Mouse (Mus musculus) forebrain, embryonic 15.5 days (tissue): Measurements from ENCODE around the gene Fam129c. TPM values are rescaled to one million over a fixed set of nuclear protein-coding genes. Genes with fewer than 3 reads are reported as not detected.

Source experiments
- ATAC-seq: fragments of 200-750 bp; cut with Nextera tagmentation; replicated peaks from 2 replicates; pipeline ENCODE4 v1.8.0; 2017; ENCODE audit warnings: mild to moderate bottlenecking, moderate TSS enrichment, moderate library complexity
- H3K27ac ChIP-seq: fragments of 300-500 bp; sonication (generic); replicated peaks from 2 replicates; pipeline ENCODE4 v1.5.1; 2015; ENCODE audit warnings: mild to moderate bottlenecking, inconsistent platforms
- H3K27me3 ChIP-seq: fragments of 300-500 bp; sonication (generic); 2 replicates; pipeline ENCODE4 v1.6.1; 2015; ENCODE audit warnings: inconsistent platforms
- H3K36me3 ChIP-seq: fragments of 300-500 bp; sonication (generic); 2 replicates; pipeline ENCODE4 v1.6.1; 2015; ENCODE audit warnings: mild to moderate bottlenecking, inconsistent platforms
- H3K4me1 ChIP-seq: fragments of 300-500 bp; sonication (generic); 2 replicates; pipeline ENCODE4 v1.6.1; 2015; ENCODE audit warnings: inconsistent platforms
- H3K4me2 ChIP-seq: fragments of 300-500 bp; sonication (generic); replicated peaks from 2 replicates; pipeline ENCODE4 v1.6.1; 2015; ENCODE audit warnings: mild to moderate bottlenecking, inconsistent platforms
- H3K4me3 ChIP-seq: fragments of 300-500 bp; sonication (generic); 2 replicates; pipeline ENCODE4 v1.5.1; 2015; ENCODE audit warnings: mild to moderate bottlenecking, inconsistent platforms
- H3K9ac ChIP-seq: fragments of 300-500 bp; sonication (generic); replicated peaks from 2 replicates; pipeline ENCODE4 v1.6.1; 2015; ENCODE audit warnings: mild to moderate bottlenecking, inconsistent platforms
- H3K9me3 ChIP-seq: fragments of 300-500 bp; sonication (generic); 2 replicates; pipeline ENCODE4 v1.6.1; 2016; ENCODE audit warnings: inconsistent platforms
- WGBS: fragments of 180-500 bp; shearing (Covaris S2); methylation state at CpG from one replicate; pipeline ENCODE4 v1.1.7; 2015; ENCODE audit warnings: mixed read lengths; 5-methylcytosine and 5-hydroxymethylcytosine counted together
- polyA plus RNA-seq: library from polyadenylated mRNA; unstranded; fragments of >200 nt; fragmentation: Nextera tagmentation; extraction: Ambion mirVana; gene quantifications from 2 replicates; pipeline ENCODE4 v1.2.1, GENCODE M21; 2015

Gene Fam129c
- polyA plus RNA-seq, 1 experiment from 2014 or later = 4.9 TPM

DNA sequence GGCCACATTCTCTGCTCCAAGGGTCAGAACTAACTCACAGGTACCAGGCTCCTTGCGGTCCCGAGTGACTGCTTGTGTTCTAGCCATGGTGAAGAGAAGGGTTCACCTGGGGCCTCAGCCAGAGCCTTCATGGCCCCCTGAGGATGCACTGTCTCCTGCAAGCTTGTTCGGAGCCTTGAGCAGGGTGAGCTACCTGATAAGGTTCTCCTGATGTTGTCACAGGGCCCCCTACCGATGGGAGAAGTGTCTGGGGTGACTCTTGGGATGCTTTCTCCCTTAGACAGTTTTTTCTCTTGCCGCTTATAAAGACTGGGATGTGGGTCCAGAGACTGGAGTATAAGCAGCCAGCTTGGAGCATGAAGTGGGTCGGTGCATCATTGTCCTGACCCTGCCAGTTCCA is 1.1 kb upstream of the Fam129c start:
- Histone ChIP-seq H3K9ac (no peak overlapping the region), H3K4me2 (no peak overlapping the region), H3K36me3 (no peaks in the 10 kb centered on the region), H3K4me3 (no peak overlapping the region), H3K9me3 (no peaks in the 10 kb centered on the region), H3K27ac (no peak overlapping the region), H3K4me1 (peaks cover 21% of the 10 kb centered on the region), H3K27me3 (peaks cover 10% of the 10 kb centered on the region; the same call in 1 of the 2 replicates)
- 64% methylated on average over 6 of the region's 6 CpGs for WGBS
- ATAC-seq = no peak

DNA sequence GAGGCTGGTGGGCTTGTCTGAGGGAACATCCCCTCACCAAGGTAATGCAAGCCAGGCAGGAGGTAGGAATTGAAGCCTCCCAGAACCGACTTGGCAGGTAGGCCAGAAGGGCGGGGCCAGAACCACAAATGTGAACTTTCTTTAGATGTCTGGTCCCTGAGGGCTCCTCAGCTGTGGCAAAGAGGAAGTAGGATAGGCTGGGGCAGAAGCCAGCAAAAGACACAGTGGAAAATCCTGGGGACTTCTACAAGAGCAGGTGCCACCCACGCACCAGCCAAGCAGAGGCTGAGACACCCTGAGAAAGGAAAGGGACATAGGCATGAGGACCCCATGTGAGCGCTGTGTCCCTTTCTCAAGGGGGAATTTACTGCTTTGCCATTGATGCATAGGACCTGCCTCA is 650 bp upstream of the Fam129c start:
- peaks cover 13% of the 10 kb centered on the region; the same call in 1 of the 2 replicates for H3K27me3 ChIP-seq
- H3K4me2 ChIP-seq = no peak overlapping the region
- H3K4me1 ChIP-seq = peaks cover 19% of the 10 kb centered on the region
- 79% methylated on average over 4 of the region's 4 CpGs for WGBS
- no peaks in the 10 kb centered on the region for H3K36me3 ChIP-seq
- no peak overlapping the region for H3K27ac ChIP-seq
- H3K4me3 ChIP-seq = no peak overlapping the region
- no peak overlapping the region for H3K9ac ChIP-seq
- ATAC-seq = no peak
- H3K9me3 ChIP-seq = no peaks in the 10 kb centered on the region

DNA sequence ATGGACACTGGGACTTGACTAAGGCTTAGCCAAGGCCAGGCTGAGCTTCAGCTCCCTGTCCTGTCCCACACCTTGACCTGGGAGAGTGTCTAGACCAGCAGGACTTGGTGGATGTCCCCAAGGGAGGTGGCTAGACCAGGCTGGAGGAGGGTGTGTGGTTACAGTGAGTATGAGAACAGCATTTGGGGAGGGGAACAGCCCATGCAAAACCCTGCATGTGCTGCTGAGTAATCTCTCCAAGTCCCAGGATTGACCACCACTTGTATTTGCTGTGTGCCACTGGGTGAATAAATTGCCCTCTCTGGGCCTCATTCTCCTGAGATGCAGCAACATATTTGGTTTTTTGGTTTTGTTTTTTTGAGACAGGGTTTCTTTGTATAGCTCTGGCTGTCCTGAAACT is 927 bp downstream of the Fam129c start:
- Histone ChIP-seq H3K36me3 (no peaks in the 10 kb centered on the region), H3K4me3 (no peak overlapping the region), H3K27ac (no peak overlapping the region), H3K4me1 (peaks cover 23% of the 10 kb centered on the region), H3K27me3 (peaks cover 29% of the 10 kb centered on the region), H3K4me2 (no peak overlapping the region), H3K9ac (no peak overlapping the region), H3K9me3 (no peaks in the 10 kb centered on the region)
- ATAC-seq = no peak

DNA sequence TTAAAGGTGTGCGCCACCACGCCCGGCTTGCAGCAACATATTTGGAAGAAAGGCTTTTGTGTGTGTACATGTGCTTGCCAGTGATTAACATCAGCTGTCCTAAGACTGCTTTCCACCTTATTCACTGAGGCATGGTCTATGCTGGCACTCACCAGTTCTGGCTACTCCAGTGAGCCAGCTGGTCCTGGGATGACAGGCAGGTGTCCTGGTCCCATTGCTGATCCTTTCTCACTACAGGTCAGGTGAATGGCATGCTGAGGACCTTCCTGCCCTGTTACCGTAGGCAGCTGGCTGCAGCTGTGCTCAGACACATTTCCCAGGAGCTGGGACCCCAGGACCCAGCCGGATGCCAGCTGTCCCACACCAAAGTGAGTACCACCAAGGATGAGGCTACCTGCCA is 1.4 kb downstream of the Fam129c start:
- no peak overlapping the region for H3K4me3 ChIP-seq
- no peak overlapping the region for H3K9ac ChIP-seq
- 94% methylated on average over 5 of the region's 5 CpGs for WGBS

GRCm38 (mm10) chr8:71601939-71602665 is 4.7 kb downstream of the Fam129c start:
- Histone ChIP-seq H3K9ac (peak overlapping the region; percentile 25), H3K27ac (0 out of 2 replicates have a peak overlapping the region, but pooled peaks have one; percentile 9), H3K4me1 (peaks cover 14% of the 10 kb centered on the region), H3K4me3 (peak overlapping the region; percentile 36), H3K4me2 (peak overlapping the region; percentile 44), H3K9me3 (no peaks in the 10 kb centered on the region), H3K27me3 (peaks cover 34% of the 10 kb centered on the region), H3K36me3 (no peaks in the 10 kb centered on the region)
- 3% methylated on average over 60 of the region's 65 CpGs for whole genome bisulfite sequencing
- peak; percentile 49 for ATAC-seq

More for the DNA sequence above, 1.4 kb downstream of the Fam129c start:
- Histone ChIP-seq H3K36me3 (no peaks in the 10 kb centered on the region), H3K27ac (no peak overlapping the region), H3K27me3 (peaks cover 33% of the 10 kb centered on the region), H3K4me1 (peaks cover 19% of the 10 kb centered on the region), H3K9me3 (no peaks in the 10 kb centered on the region), H3K4me2 (no peak overlapping the region)
- no peak for ATAC-seq

DNA sequence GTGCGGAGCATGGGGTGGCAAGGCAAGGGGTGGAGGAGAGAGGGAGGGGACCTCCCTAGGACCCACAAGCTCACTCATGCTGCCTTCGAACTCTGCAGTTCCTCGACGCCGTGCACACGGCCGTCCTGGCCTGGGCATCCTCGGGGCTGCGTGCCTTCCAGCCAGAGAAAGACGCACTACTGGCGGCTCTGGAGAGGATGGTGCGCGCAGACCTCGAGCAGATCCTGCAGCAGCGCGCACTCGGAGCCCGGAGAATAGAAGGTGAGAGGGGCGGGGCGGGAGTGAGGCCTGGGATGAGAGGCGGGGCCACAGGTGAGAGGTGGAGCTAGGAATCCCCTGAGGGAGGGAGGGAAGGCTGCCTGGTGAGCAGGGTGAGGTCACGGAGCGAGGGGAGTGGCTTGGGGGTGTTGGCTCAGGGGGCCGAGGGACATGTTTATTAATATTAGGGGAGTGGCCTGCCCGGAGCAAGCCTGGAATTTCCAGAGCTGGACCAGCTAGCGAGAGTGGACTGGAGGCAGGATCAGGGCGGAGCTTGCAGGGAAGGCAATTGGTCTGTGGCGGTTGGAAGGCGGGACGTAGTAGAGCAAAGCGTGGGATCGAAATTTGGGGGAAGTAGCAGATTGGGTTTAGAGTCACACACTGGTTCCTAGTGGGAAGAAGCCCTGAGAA is 5.4 kb downstream of the Fam129c start:
- no peaks in the 10 kb centered on the region for H3K9me3 ChIP-seq
- ATAC-seq = peak; percentile 70
- H3K4me1 ChIP-seq = peaks cover 14% of the 10 kb centered on the region
- 1% methylated on average over 32 of the region's 32 CpGs for WGBS
- peak overlapping the region; percentile 36 for H3K4me3 ChIP-seq
- H3K36me3 ChIP-seq = no peaks in the 10 kb centered on the region
- H3K4me2 ChIP-seq = peak overlapping the region; percentile 44
- 0 out of 2 replicates have a peak overlapping the region, but pooled peaks have one; percentile 9 for H3K27ac ChIP-seq
- peak overlapping the region; percentile 25 for H3K9ac ChIP-seq
- peaks cover 34% of the 10 kb centered on the region for H3K27me3 ChIP-seq

GRCm38 (mm10) chr8:71604021-71604420 is 6.6 kb downstream of the Fam129c start:
- no peak for ATAC-seq
- no peak overlapping the region for H3K27ac ChIP-seq
- no peak overlapping the region for H3K9ac ChIP-seq
- H3K36me3 ChIP-seq = no peaks in the 10 kb centered on the region
- no peaks in the 10 kb centered on the region for H3K9me3 ChIP-seq
- H3K4me3 ChIP-seq = no peak overlapping the region
- WGBS = 56% methylated on average over 7 of the region's 7 CpGs
- peaks cover 34% of the 10 kb centered on the region for H3K27me3 ChIP-seq
- peaks cover 14% of the 10 kb centered on the region for H3K4me1 ChIP-seq
- H3K4me2 ChIP-seq = no peak overlapping the region

- Histone ChIP-seq H3K27me3 (no peaks in the 10 kb centered on the region), H3K9ac (peak within 1 kb of the TSS; percentile 79), H3K4me1 (peaks cover 12% of the 10 kb centered on the region), H3K36me3 (peaks cover 16% of the 10 kb centered on the region; the same call in 1 of the 2 replicates), H3K27ac (peak within 1 kb of the TSS; percentile 91), H3K4me2 (peak within 1 kb of the TSS; percentile 62), H3K4me3 (peak within 1 kb of the TSS; percentile 80), H3K9me3 (no peaks in the 10 kb centered on the region)
- WGBS = under 1% methylated on average over 81 of the region's 82 CpGs
- peak; percentile 99 for ATAC-seq
These were observed 13.6 kb downstream of the Fam129c start, which contains the start of gene Colgalt1 for GRCm38 (mm10) chr8:71610822-71611651. Colgalt1 (plus strand) TSS chr8:71610998.

DNA sequence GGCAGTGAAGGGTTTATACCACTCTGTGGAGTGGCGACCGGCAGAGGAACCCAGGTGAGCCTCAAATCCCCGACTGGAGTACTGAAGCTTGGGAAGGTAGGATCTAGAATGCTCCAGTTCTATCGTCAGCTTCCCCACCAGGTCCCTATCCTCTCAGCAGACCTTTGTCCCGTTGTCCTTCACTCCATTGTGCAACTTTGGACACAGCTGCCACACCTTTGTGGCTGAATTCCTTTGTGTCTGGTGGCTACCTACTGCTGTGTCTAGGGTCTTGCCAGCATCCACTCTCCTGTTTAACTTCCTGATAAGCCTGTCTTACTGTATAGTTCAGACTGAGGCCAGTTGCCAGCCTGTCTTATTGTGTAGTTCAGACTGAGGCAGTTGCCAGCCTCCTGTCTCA is 14.7 kb downstream of the Fam129c start:
- H3K9ac ChIP-seq = peak overlapping the region; percentile 79
- H3K4me1 ChIP-seq = peaks cover 12% of the 10 kb centered on the region
- ATAC-seq = no peak
- H3K27me3 ChIP-seq = no peaks in the 10 kb centered on the region
- H3K4me2 ChIP-seq = peak overlapping the region; percentile 62
- no peak overlapping the region for H3K27ac ChIP-seq
- no peaks in the 10 kb centered on the region for H3K9me3 ChIP-seq
- WGBS = 31% methylated on average over 5 of the region's 5 CpGs
- H3K36me3 ChIP-seq = peaks cover 25% of the 10 kb centered on the region
- peak overlapping the region; percentile 80 for H3K4me3 ChIP-seq

DNA sequence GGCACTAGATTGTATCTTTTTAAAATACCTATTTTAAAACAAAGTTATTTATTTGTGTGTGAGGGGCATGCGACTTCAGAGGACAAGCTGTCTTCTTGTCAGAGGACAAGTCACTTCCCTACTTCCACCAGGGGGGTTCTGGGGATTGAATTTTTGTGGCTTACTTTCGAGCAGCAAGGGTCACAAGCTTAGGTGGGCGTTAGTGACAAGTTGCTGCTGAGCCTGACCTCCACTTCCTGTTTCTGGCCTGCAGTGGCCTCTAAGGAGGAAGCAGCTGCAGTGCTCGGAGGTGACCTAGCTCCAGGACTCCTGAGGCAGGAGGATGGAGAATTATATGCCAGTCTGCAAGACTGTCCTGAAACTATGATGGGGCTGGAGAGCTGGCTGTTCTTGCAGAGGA is 16.0 kb downstream of the Fam129c start:
- Histone ChIP-seq H3K4me2 (no peak overlapping the region), H3K4me1 (peaks cover 12% of the 10 kb centered on the region), H3K36me3 (peaks cover 37% of the 10 kb centered on the region), H3K27me3 (no peaks in the 10 kb centered on the region), H3K4me3 (no peak overlapping the region), H3K27ac (no peak overlapping the region), H3K9me3 (no peaks in the 10 kb centered on the region), H3K9ac (no peak overlapping the region)
- 78% methylated on average over 4 of the region's 4 CpGs for WGBS
- no peak for ATAC-seq

GRCm38 (mm10) chr8:71619786-71620185 is 22.3 kb downstream of the Fam129c start:
- Histone ChIP-seq H3K4me2 (no peak overlapping the region), H3K9me3 (no peaks in the 10 kb centered on the region), H3K4me3 (no peak overlapping the region), H3K9ac (no peak overlapping the region), H3K27ac (no peak overlapping the region), H3K27me3 (no peaks in the 10 kb centered on the region), H3K36me3 (peaks cover 86% of the 10 kb centered on the region), H3K4me1 (no peaks in the 10 kb centered on the region)
- no peak for ATAC-seq
- 90% methylated on average over 2 of the region's 2 CpGs for WGBS

DNA sequence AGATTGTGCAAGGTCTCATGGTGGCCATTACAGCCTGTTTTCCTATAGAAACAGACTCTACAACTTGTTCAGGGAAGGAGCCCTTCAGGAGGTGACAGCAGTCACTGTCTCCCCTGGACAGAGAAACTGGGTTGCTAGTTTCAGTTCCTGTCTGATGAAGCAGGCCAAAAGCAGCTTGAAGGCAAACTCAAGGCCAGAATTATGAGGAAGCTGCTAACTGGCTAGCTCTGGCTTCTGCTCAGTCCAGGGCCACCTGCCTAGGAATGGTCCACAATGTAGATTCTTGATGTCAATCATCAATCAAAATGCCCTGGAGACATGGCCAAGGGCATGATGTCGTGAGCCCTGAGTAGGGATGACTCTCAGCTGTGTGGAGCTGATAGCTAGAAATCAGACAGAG is 27.6 kb downstream of the Fam129c start:
- ATAC-seq = no peak
- Histone ChIP-seq H3K27me3 (peaks cover 4% of the 10 kb centered on the region), H3K4me2 (no peak overlapping the region), H3K27ac (no peak overlapping the region), H3K4me1 (peaks cover 19% of the 10 kb centered on the region), H3K9ac (no peak overlapping the region), H3K9me3 (no peaks in the 10 kb centered on the region), H3K36me3 (peaks cover 48% of the 10 kb centered on the region), H3K4me3 (no peak overlapping the region)
- WGBS = 90% methylated on average over 1 of the region's 1 CpGs
